Mouse (Mus musculus): Measurements from ENCODE around the gene Chka. TPM values are rescaled to one million over a fixed set of nuclear protein-coding genes. Genes with fewer than 3 reads are reported as not detected.

The Chka gene
- polyA plus RNA-seq, 1 experiment from 2014 or later = 57.8 TPM

DNA sequence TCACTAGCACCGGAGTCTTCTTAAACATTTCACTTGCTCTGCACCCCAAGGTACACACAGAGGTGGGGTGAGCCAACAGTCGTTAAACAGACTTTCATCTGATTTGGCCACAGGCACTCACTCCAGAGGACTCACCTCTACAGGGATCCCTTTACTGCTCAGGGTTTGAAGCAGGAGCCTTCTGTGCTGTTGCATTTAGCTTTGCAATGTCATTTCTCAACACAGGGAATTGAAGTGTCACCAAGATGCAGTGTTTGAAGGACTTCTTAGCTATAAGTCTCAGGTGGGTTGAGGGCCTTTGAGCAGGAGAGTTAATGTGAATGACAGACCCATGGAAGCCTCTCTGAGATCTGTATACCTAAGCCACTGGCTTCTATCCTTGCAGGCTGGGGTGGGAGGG lies 7.9 kb upstream of the Chka start:
- Histone ChIP-seq H3K9me3 (ENCODE audit: control insufficient read depth, low read length) (no peaks in the 10 kb centered on the region), H3K4me1 (ENCODE audit: control insufficient read depth, insufficient read depth, low read length) (peaks cover 16% of the 10 kb centered on the region), H3K27ac (ENCODE audit: low read length) (no peak overlapping the region), H3K4me2 (ENCODE audit: low read depth, low read length) (no peak overlapping the region), H3K9ac (ENCODE audit: low read depth, low read length) (no peak overlapping the region), H3K27me3 (replicated peaks; ENCODE audit: control insufficient read depth, insufficient read depth, low read length) (no peaks in the 10 kb centered on the region), H3K36me3 (ENCODE audit: control insufficient read depth, insufficient read depth, low read length) (no peaks in the 10 kb centered on the region), H3K4me3 (ENCODE audit: low read length) (no peak overlapping the region)
- WGBS = 61% methylated on average over 2 of the region's 2 CpGs
- no peak for ATAC-seq

DNA sequence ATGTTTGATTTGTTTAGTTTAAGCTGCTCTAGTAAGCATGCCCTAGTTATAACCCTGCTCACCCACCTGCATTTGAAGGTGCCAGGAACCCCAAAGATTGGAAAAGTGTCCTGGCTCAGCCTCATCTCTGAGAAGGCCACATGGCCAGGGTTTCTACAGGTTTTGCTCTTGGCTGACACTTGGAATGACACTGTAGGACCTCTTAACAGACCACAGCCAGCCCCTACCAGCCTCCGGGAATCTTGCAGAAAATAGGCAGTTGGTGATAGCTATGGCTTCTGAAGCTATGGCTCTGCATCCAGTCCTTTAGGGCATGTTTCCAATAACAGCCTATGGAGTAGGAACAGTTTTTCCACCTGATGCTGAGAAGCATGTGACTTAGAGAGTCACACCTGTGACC lies 6.7 kb upstream of the Chka start:
- Histone ChIP-seq H3K9me3 (ENCODE audit: control insufficient read depth, low read length) (no peaks in the 10 kb centered on the region), H3K4me2 (ENCODE audit: low read depth, low read length) (no peak overlapping the region), H3K4me1 (ENCODE audit: control insufficient read depth, insufficient read depth, low read length) (peaks cover 15% of the 10 kb centered on the region), H3K36me3 (ENCODE audit: control insufficient read depth, insufficient read depth, low read length) (no peaks in the 10 kb centered on the region), H3K27ac (ENCODE audit: low read length) (no peak overlapping the region), H3K27me3 (replicated peaks; ENCODE audit: control insufficient read depth, insufficient read depth, low read length) (no peaks in the 10 kb centered on the region), H3K4me3 (ENCODE audit: low read length) (no peak overlapping the region), H3K9ac (ENCODE audit: low read depth, low read length) (no peak overlapping the region)
- WGBS = 89% methylated on average over 1 of the region's 1 CpGs
- ATAC-seq = no peak

DNA sequence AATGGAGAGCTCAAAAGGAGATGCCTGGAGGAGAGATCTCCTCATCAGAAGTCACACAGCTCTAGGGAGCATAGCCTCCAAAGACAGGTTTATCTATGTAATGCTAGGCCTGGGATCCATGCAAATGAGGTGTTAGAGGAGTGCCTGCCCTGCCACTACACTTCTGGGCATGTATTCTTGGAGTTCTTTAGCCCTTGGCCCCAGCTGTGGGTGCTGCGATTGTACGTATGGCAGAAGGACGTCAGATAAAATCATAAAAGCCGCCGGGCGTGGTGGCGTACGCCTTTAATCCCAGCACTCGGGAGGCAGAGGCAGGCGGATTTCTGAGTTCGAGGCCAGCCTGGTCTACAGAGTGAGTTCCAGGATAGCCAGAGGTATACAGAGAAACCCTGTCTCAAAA lies 6.2 kb upstream of the Chka start:
- Histone ChIP-seq H3K9ac (ENCODE audit: low read depth, low read length) (no peak overlapping the region), H3K9me3 (ENCODE audit: control insufficient read depth, low read length) (no peaks in the 10 kb centered on the region), H3K36me3 (ENCODE audit: control insufficient read depth, insufficient read depth, low read length) (no peaks in the 10 kb centered on the region), H3K27ac (ENCODE audit: low read length) (no peak overlapping the region), H3K4me2 (ENCODE audit: low read depth, low read length) (no peak overlapping the region), H3K4me1 (ENCODE audit: control insufficient read depth, insufficient read depth, low read length) (peaks cover 11% of the 10 kb centered on the region), H3K27me3 (replicated peaks; ENCODE audit: control insufficient read depth, insufficient read depth, low read length) (no peaks in the 10 kb centered on the region), H3K4me3 (ENCODE audit: low read length) (no peak overlapping the region)
- no peak for ATAC-seq
- 89% methylated on average over 11 of the region's 11 CpGs for WGBS

DNA sequence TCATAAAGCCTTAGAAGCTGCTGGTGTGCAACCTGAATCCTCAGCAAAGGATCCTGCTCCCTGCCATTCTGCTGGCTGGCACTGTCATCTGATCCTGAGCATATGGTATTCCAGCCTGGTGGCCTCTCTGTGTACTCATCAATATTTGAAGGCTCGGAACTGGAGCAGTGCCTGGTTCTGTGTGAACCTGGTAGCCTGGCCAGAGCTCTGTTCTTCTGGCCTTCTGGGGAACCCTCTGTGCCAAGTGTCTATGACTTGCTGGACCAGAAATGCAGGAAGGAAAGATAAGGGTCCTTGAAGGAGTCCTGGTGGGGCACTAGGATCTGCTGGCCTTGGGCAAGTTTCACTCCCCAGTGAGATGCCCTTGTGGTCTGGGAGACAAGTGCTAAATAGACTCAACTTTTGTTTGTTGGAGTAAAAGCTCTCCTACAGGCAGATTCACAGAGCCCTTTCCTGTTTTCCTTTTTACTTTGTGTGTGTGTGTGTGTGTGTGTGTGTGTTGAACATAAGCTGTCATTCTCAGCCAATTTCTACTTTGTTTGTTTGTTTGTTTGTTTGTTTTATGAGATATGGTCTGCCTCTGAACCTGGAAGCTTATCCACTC lies 5.7 kb upstream of the Chka start:
- Histone ChIP-seq H3K9me3 (ENCODE audit: control insufficient read depth, low read length) (no peaks in the 10 kb centered on the region), H3K4me2 (ENCODE audit: low read depth, low read length) (no peak overlapping the region), H3K27ac (ENCODE audit: low read length) (no peak overlapping the region), H3K27me3 (replicated peaks; ENCODE audit: control insufficient read depth, insufficient read depth, low read length) (no peaks in the 10 kb centered on the region), H3K4me1 (ENCODE audit: control insufficient read depth, insufficient read depth, low read length) (peaks cover 12% of the 10 kb centered on the region; the same call in 1 of the 2 replicates), H3K36me3 (ENCODE audit: control insufficient read depth, insufficient read depth, low read length) (no peaks in the 10 kb centered on the region), H3K4me3 (ENCODE audit: low read length) (no peak overlapping the region), H3K9ac (ENCODE audit: low read depth, low read length) (no peak overlapping the region)
- no peak for ATAC-seq
- WGBS = 71% methylated on average over 1 of the region's 1 CpGs

DNA sequence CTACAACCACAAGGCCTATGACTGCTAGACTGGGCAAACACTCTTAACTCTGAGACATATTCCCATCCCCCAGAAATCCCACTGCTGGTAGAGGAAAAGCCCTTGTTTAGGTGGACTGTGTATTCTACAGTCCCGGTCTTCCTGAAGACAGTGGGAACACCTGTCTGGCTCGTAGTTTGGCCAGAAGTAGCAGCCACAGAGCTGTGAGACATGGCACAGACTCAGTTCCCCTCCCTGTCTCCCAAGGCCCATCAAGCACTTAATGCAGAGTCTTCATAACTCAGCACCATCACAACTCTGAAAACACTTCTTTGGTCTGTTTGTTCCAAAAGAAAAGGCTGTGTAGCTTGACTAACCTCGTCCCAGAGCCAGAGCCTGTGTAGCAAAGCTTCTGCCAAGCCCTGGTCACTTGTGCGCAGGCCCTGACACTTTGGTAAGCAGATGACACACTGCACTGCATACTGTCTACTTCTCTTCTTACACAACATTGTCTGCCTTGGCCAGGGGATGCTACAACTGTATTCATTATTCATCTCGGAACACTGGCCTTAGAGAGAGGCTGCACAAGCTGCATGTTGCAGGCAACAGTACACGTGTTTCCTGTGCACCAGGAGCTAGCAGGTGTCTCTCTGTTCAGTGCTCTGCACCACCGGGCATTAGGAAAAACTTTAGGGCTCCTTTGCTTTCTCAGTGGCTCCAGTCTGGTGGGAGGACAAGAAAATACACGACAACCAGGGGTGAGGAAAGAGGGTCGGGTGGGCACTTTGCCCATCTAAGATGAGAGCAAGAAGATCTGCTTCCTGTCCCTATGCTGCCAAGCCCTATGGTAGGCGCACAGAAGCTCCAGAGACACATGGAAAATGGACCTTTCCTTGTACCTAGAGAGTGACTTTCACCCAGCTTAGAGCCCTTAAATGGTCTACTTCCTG lies 4.6 kb upstream of the Chka start:
- H3K36me3 ChIP-seq (ENCODE audit: control insufficient read depth, insufficient read depth, low read length) = no peaks in the 10 kb centered on the region
- H3K9me3 ChIP-seq (ENCODE audit: control insufficient read depth, low read length) = no peaks in the 10 kb centered on the region
- H3K27me3 ChIP-seq (replicated peaks; ENCODE audit: control insufficient read depth, insufficient read depth, low read length) = no peaks in the 10 kb centered on the region
- no peak overlapping the region for H3K4me3 ChIP-seq (ENCODE audit: low read length)
- WGBS = 78% methylated on average over 10 of the region's 10 CpGs
- no peak overlapping the region for H3K27ac ChIP-seq (ENCODE audit: low read length)
- peaks cover 15% of the 10 kb centered on the region; the same call in 1 of the 2 replicates for H3K4me1 ChIP-seq (ENCODE audit: control insufficient read depth, insufficient read depth, low read length)
- no peak overlapping the region for H3K4me2 ChIP-seq (ENCODE audit: low read depth, low read length)
- no peak overlapping the region for H3K9ac ChIP-seq (ENCODE audit: low read depth, low read length)
- ATAC-seq = no peak

DNA sequence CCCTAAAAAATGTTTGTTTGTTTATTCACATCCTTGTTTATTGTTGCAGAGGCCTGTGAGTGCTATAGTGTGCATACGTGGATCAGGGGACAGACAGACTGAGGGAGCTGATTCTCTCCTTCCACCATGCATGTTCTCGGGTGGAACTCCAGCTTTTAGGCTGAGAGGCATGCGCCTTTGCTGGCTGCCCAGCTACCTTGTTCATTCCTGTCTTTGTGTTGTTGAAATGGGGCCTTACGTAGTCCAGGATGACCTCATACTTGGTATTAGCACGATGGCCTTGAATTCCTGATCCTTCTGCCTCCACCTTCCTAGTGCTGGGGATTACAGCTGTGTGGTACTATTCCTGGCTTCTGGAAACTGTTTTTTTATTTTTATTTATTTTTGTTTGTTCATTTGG lies 3.9 kb upstream of the Chka start:
- no peak overlapping the region for H3K4me3 ChIP-seq (ENCODE audit: low read length)

DNA sequence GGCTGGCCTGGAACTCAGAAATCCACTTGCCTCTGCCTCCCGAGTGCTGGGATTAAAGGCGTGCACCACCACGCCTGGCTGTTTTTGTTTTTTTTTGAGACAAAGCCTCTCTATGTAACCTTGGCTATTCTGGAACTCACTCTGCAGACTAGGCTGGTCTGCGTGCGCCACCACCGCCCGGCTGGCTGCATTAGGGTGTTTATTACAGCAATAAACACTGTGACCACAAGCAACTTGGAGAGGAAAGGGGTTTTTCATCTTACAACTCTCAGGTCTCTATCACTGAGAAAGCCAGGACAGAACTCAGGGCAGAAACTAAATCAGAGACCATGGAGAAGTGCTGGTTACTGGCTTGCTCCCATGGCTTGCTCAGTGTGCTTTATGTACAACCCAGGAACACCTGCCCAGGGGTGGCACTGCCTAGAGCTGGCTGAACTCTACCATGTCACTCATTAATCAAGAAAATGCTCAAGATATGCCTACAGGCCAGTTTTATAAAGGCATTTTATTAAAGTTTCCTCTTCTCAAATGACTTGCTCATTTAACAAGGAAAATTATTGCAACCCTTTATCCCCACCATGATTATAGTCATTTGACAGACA lies 3.3 kb upstream of the Chka start:
- no peak overlapping the region for H3K4me3 ChIP-seq (ENCODE audit: low read length)
- H3K9me3 ChIP-seq (ENCODE audit: control insufficient read depth, low read length) = no peaks in the 10 kb centered on the region
- 36% methylated on average over 7 of the region's 7 CpGs for WGBS
- no peak overlapping the region for H3K4me2 ChIP-seq (ENCODE audit: low read depth, low read length)
- peaks cover 11% of the 10 kb centered on the region; the same call in 1 of the 2 replicates for H3K4me1 ChIP-seq (ENCODE audit: control insufficient read depth, insufficient read depth, low read length)
- peak overlapping the region; percentile 65 for H3K27ac ChIP-seq (ENCODE audit: low read length)
- ATAC-seq = no peak
- H3K9ac ChIP-seq (ENCODE audit: low read depth, low read length) = 0 out of 2 replicates have a peak overlapping the region, but pooled peaks have one; percentile 7
- no peaks in the 10 kb centered on the region for H3K36me3 ChIP-seq (ENCODE audit: control insufficient read depth, insufficient read depth, low read length)
- no peaks in the 10 kb centered on the region for H3K27me3 ChIP-seq (replicated peaks; ENCODE audit: control insufficient read depth, insufficient read depth, low read length)

More for the DNA sequence above, 3.9 kb upstream of the Chka start:
- Histone ChIP-seq H3K9ac (ENCODE audit: low read depth, low read length) (no peak overlapping the region), H3K9me3 (ENCODE audit: control insufficient read depth, low read length) (no peaks in the 10 kb centered on the region), H3K4me1 (ENCODE audit: control insufficient read depth, insufficient read depth, low read length) (peaks cover 12% of the 10 kb centered on the region; the same call in 1 of the 2 replicates), H3K4me2 (ENCODE audit: low read depth, low read length) (no peak overlapping the region), H3K27me3 (replicated peaks; ENCODE audit: control insufficient read depth, insufficient read depth, low read length) (no peaks in the 10 kb centered on the region), H3K36me3 (ENCODE audit: control insufficient read depth, insufficient read depth, low read length) (no peaks in the 10 kb centered on the region), H3K27ac (ENCODE audit: low read length) (no peak overlapping the region)
- 74% methylated on average over 5 of the region's 5 CpGs for WGBS
- ATAC-seq = no peak

DNA sequence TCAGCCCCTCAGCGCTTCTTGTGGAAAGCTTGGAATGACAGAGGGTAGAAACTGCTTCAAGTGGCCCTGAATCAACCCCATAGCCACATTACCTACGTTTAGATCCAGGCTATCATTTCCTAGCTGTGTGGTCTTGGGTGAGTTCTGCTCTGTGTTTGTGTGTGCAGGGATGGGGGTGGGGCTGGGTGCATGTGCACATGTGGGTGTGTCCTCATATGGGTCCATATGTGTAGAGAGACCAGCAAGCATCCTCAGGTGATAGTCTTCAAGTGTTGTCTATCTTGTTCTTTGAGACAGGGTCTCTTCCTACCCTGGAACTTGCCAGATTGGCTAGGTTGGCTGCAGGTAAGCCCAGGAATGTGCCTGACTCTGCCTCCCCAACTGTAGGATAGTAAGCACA lies 2.3 kb upstream of the Chka start:
- Histone ChIP-seq H3K4me3 (ENCODE audit: low read length) (no peak overlapping the region), H3K4me1 (ENCODE audit: control insufficient read depth, insufficient read depth, low read length) (peaks cover 15% of the 10 kb centered on the region; the same call in 1 of the 2 replicates), H3K36me3 (ENCODE audit: control insufficient read depth, insufficient read depth, low read length) (no peaks in the 10 kb centered on the region), H3K27me3 (replicated peaks; ENCODE audit: control insufficient read depth, insufficient read depth, low read length) (no peaks in the 10 kb centered on the region), H3K9me3 (ENCODE audit: control insufficient read depth, low read length) (no peaks in the 10 kb centered on the region), H3K4me2 (ENCODE audit: low read depth, low read length) (no peak overlapping the region), H3K9ac (ENCODE audit: low read depth, low read length) (no peak overlapping the region), H3K27ac (ENCODE audit: low read length) (peak overlapping the region; percentile 84)
- 86% methylated on average over 2 of the region's 2 CpGs for WGBS
- no peak for ATAC-seq

DNA sequence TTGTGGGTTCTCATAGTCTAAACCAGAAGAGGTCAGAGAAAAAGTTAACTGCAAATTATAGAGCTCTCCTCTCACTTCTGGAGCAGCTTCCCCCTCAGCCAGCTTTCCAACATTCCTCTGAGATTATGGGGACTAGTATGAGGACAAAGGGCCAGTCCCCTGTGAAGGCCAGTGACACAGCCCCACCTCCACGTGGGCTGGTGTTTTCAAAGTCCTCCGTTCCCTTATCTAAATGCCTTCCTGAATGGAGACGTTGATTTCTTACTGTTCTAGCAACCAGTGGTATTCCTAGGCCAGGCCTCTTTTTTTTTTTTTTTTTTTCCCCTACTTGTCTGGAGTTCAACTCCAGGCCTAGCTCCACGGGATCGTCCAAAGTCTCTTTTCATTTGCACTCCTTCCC lies 1.5 kb upstream of the Chka start:
- no peaks in the 10 kb centered on the region for H3K36me3 ChIP-seq (ENCODE audit: control insufficient read depth, insufficient read depth, low read length)
- H3K27me3 ChIP-seq (replicated peaks; ENCODE audit: control insufficient read depth, insufficient read depth, low read length) = no peaks in the 10 kb centered on the region
- H3K4me3 ChIP-seq (ENCODE audit: low read length) = no peak overlapping the region
- H3K9ac ChIP-seq (ENCODE audit: low read depth, low read length) = no peak overlapping the region
- peak; percentile 45 for ATAC-seq
- 53% methylated on average over 5 of the region's 5 CpGs for WGBS
- H3K9me3 ChIP-seq (ENCODE audit: control insufficient read depth, low read length) = no peaks in the 10 kb centered on the region
- peaks cover 17% of the 10 kb centered on the region for H3K4me1 ChIP-seq (ENCODE audit: control insufficient read depth, insufficient read depth, low read length)
- peak overlapping the region; percentile 96 for H3K27ac ChIP-seq (ENCODE audit: low read length)
- H3K4me2 ChIP-seq (ENCODE audit: low read depth, low read length) = no peak overlapping the region

Data from intestine, embryonic 16.5 days (tissue).